Mouse (Mus musculus): ENCODE data around the gene Mon1b. TPM values are rescaled to one million over a fixed set of nuclear protein-coding genes. Genes with fewer than 3 reads are reported as not detected.
A peak's percentile ranks its signal among the peaks of the same experiment; 100 is the strongest.

The Mon1b gene
- total RNA-seq, 1 experiment from 2014 or later, result 13.3 TPM

DNA sequence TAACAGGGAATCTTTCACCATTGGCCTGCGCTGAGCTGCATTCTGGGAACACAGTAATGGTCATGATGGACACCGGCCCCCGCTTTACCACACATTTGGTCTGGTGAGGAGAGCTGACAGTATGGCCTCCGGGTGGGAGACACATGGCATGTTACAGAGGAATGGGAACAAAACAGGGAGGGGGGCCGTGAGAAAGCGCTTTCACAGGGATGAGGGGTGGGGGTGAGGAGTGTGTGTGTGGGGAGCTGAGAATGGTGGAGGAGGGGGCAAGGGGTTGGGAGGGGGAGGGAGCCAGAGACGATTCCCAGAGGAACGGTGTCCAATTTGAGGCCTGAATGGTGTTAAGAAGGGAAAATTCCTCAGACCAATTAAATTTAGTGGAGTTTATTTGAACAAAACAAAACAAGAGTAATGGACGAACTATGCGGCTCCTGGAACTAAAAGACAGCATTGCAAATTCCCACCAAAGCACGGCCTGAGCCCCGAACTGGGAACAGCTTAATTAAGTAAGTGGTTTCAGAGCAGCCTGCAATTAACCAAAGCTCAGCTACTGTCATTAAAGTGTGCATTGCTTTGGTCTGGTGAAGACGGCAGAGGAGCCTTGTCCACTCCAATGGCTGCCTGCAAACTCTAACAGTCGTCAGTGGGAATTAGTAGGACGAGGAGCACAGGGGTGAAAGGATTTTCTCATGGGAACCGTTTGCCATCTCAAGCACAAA is 31.5 kb downstream of the Mon1b start:
- no peak for ATAC-seq (replicated peaks; ENCODE audit: insufficient number of reproducible peaks, low FRiP score, low TSS enrichment, poor library complexity, severe bottlenecking)

DNA sequence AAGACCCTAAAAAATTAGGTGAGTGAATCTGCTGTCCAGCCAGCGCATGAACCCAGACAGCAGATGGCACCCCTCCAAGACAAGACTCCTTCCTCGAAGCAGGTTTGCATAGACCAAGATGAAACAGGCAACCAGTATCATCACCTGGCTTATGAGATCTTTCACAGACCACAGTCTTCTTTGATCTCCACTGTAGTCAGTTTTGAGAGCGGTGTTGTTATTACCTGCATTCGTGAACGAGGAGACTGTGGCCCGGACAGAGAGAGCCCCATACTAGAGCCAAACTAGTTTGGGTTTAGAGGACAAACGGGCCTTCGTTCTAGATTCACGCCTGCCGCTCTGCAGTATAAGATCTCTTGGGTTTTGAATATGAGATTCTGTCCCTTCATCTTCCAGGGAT is 34.5 kb downstream of the Mon1b start:
- ATAC-seq (replicated peaks; ENCODE audit: insufficient number of reproducible peaks, low FRiP score, low TSS enrichment, poor library complexity, severe bottlenecking), result no peak

DNA sequence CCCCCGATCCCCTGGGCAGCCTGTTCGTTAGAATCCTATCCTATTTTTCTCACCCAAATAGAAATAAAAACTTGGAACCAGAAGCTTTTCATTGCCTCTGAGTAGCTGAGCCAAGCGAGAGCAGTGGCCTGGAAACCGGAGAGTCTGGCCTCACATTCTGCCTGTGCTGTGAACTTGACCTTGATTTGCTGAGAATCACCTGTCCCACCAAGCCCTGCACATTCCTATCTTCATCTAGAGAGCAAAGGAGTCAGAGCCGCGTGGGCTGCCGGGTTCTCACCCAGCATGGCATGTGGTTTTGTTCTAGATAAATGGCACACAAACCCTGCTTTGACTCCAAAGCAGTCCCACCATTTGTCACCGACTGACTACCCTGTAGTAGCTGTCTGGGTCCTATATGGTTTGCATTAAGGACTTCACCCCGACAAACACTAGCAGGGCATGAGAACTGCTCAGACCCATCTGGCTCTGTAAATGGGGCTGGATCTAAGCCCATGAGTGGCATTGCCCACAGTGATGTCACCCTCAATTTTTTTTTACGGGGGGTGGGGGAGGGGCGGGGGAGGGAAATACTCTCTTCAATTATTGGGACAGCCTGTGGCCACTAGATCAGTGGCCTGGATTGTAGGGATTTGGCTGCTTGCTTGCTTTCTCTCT is 37.3 kb downstream of the Mon1b start:
- ATAC-seq (replicated peaks; ENCODE audit: insufficient number of reproducible peaks, low FRiP score, low TSS enrichment, poor library complexity, severe bottlenecking), result no peak

DNA sequence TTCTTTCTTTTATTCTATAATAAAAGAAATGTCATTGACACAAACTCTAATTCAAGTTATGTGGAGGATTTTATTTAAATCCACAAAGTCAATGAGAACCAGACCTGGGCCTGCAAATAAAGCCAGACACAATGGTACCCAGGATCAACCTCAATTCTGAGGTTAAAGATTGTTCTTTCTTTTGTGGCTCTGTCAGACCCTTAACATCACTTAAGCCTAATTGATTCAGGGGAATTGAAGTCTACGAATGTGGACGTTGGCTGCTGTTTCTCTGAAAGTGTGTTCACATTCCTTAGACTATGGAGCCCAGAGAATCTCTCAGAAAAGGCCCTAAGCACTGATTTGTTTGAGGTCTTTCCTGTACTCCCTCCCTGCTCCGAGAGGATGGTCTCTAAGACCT is 37.9 kb downstream of the Mon1b start:
- ATAC-seq (replicated peaks; ENCODE audit: insufficient number of reproducible peaks, low FRiP score, low TSS enrichment, poor library complexity, severe bottlenecking), result no peak

DNA sequence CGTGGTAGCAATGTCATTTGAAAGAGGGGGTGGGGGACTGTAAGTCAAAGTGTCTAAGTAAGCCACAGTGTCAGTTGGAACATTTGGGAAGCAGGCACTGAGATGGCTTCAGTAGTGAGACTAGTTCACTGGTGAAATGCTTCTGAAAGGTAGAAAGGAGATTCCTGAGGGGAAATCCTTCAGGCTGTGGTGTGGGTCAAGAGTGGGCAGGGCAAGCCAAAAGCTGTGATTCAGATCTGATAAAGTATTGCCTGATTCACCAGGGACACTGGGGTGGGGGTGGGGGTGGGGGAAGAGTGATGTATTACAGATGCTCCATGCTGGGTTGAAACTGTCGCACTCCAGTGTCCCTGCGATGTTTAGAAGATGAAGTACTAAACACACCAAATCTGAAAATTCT is 39.2 kb downstream of the Mon1b start:
- ATAC-seq (replicated peaks; ENCODE audit: insufficient number of reproducible peaks, low FRiP score, low TSS enrichment, poor library complexity, severe bottlenecking), result no peak

DNA sequence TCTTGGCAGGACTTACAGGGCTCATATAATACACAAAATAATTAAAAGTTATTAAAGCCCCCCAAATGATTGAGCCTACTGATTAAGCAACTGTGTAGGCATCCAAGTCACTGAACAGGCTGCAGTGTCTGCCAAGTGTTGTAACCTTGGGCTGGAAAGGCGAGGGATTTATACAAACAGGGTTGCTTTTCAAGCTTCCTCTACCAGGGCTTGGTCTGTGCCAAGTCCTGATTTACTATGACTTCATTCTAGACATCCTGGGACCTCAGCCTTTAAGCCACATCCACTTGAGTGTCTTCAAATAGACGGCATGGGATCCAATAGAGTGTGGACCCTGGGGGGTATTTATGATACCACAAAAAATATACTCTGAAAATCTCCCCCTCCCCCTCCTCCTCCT is 39.9 kb downstream of the Mon1b start:
- no peak for ATAC-seq (replicated peaks; ENCODE audit: insufficient number of reproducible peaks, low FRiP score, low TSS enrichment, poor library complexity, severe bottlenecking)

DNA sequence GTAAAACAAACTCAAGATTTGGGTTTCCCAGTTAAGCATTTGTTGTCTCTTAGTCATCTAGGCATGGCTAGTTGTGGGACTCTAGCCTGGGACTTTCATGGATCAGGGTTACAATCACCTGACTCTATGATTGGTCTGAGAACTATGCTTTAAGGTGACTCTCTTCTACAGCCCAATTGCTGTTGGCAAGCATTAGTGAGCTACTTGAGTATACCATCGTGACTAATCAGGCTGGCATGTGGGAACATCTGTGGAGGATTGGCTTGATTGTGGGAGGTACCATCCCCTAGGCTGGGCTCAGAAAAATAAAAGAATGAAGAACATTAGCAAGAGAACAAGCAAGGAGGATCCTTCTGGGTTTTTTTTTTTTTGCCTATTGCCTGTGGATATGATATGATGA is 41.4 kb downstream of the Mon1b start:
- no peak for ATAC-seq (replicated peaks; ENCODE audit: insufficient number of reproducible peaks, low FRiP score, low TSS enrichment, poor library complexity, severe bottlenecking)

DNA sequence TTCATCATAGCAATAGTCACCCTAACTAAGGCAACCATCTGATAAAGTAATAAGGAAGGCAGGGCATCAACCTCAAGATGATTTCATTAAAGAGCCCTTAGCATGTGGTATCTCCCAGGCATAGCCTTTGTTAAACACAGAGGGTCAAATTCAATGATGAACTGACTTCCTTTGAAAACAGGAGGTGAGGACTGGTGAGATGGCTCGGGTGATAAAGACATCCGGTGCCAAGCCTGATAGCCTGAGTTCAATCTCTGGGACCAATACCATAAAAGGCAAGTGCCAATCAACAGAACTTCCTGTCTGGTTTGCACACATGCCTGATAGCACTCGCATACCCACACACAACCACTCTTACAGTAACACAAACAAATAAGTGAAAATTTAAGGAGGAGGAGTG is 44.0 kb downstream of the Mon1b start:
- peak; percentile 80 for ATAC-seq (replicated peaks; ENCODE audit: insufficient number of reproducible peaks, low FRiP score, low TSS enrichment, poor library complexity, severe bottlenecking)

DNA sequence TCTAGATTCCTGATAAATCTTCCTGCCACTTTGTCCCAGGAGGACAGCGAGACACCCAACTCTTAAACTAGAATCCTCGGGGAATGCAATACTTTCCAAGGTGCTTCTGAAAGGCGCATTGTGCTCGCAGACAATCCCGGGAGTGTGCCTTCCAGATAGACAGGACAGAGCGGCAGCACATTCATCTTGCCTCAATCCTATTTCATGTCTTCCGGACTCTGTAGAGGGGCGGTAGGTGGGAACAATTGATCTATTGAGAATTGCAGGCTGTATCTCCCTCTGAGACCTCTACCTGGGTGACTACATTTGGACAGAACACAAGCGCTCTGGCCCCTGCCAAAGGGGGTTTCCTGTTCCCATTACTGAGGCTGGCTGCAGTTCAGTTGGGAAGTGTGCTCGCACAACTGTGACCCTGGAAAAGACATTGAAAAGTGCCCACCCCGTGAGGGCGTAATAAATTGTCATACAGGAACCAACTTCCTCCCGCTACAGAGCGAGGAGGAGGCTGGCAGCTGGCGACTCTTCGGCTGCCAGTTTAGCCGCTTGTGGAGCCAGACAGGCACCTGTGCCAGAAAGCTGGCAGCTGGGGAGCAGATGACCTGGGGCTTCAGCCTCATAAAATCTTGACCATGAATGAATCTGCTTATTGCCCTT is 52.6 kb downstream of the Mon1b start:
- ATAC-seq (replicated peaks; ENCODE audit: insufficient number of reproducible peaks, low FRiP score, low TSS enrichment, poor library complexity, severe bottlenecking), result no peak

DNA sequence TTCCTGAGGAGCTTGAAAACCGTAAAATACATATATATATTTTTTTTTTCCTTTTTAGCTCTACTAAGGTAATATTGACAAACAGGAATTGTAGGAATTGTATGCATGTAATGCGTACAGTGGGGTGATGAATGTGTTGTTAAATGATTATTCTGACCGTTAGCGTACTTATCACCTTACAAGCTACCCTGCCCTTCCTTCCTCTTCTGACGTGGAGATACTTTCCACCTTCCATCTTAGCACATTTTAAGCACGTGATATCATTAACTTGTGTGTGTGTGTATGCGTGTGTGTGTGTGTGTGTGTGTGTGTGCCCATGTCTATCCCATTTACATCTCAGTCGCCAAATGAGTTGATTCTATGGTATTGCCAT is 53.1 kb downstream of the Mon1b start:
- ATAC-seq (replicated peaks; ENCODE audit: insufficient number of reproducible peaks, low FRiP score, low TSS enrichment, poor library complexity, severe bottlenecking), result no peak

DNA sequence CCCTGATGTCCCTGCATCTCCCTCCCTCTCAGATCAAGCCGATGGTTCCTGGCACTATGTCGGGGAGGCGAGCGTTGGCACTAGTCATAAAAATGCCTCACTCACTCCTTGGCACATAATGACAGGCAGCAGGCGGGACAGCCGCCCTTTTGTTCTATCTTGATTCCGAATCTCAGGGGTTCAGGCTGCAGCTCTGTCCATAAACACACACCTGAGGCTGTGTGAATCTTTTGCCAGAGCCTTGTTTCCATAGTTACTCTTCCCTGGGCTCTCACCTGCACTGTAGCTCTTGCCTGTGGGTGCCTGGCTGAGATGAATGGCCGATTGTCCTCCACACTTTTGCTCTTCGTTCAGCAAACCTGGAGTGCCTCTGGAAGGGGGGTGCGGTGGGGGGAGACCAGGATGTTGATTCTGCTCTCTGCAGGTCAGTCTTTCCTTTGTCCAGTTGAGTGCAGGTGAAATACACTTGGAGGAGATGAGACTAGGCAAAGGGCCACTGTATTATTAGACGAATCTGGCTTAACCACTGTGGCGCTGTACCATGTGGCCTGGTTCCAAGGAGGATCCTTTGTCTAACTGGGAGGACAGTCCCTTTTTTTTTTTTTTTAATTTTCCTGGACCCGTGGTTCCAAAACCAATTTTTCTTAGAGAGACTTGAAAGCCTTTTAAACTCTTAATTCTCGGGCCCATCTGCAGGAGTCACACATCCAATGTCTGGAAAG is 56.4 kb downstream of the Mon1b start:
- ATAC-seq (replicated peaks; ENCODE audit: insufficient number of reproducible peaks, low FRiP score, low TSS enrichment, poor library complexity, severe bottlenecking), result no peak

Other genes starting within 250 kb of the Mon1b start
- gene Syce1l, start 7.6 kb downstream of the Mon1b start, total RNA-seq (2017), result 2.8 TPM in 1 of 3 replicates, not detected in the others
- gene Adamts18, start 213.2 kb downstream of the Mon1b start, total RNA-seq (2017), result not detected in 3 replicates

Data from monocyte, adult 5-6 weeks (primary cell).